Mouse (Mus musculus): Measurements from ENCODE around the gene Hemk1. TPM values are rescaled to one million over a fixed set of nuclear protein-coding genes. Genes with fewer than 3 reads are reported as not detected.
"Not testable (repeated sequence)": the region's sequence is repeated elsewhere in the genome, so short reads cannot be mapped to it uniquely, and the experiment has no call there.

Gene Hemk1
- polyA plus RNA-seq, 1 experiment = not detected

DNA sequence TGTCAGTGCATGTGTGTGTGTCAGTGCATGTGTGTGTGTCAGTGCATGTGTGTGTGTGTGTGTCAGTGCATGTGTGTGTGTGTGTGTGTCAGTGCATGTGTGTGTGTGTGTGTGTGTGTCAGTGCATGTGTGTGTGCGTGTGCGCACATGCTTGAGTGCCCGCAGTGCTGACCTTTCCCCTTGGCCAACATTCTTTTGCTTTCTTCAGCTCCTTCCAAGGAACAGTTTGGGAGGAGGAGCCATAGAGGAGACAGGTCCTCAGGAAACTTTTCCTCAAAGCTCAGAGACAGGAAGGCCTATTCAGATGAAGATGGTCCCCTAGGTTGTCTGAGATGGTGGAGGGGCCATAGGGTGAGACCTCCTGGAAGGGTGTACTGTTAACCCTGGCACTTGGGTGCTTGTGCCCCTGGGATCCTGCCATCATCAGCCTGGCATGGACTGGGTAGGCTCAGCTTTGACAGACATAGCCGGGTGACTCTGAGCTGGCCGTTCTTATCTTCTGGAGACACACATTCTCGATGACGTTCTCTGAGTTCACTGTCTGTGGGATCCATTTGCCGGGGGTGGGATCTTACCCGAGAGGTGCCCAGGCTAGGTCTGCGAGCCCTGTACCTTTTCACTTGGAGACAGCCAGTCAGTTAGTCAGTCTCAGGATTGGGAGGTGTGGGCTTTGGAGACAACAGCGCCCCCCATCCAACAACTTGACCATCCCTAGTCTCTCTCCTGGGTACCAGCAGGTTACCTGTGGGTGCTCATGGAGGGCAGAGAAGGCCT is 30.9 kb downstream of the Hemk1 start:
- Histone ChIP-seq H3K4me3 (ENCODE audit: insufficient read depth, low read depth, low read length) (no peak overlapping the region), H3K27ac (ENCODE audit: insufficient read depth, low read depth, low read length) (peak overlapping the region; percentile 71), H3K4me1 (ENCODE audit: control insufficient read depth, insufficient read depth, low read length) (peaks cover 45% of the 10 kb centered on the region)
- TF ChIP-seq POLR2A (IDR thresholded peaks at IDR 0.05; ENCODE audit: insufficient read depth, low read depth, low read length) (no peak), CTCF (IDR thresholded peaks at IDR 0.05; ENCODE audit: insufficient read depth, low read depth, low read length) (no peak)
- 71% methylated on average over 11 of the region's 11 CpGs for WGBS

DNA sequence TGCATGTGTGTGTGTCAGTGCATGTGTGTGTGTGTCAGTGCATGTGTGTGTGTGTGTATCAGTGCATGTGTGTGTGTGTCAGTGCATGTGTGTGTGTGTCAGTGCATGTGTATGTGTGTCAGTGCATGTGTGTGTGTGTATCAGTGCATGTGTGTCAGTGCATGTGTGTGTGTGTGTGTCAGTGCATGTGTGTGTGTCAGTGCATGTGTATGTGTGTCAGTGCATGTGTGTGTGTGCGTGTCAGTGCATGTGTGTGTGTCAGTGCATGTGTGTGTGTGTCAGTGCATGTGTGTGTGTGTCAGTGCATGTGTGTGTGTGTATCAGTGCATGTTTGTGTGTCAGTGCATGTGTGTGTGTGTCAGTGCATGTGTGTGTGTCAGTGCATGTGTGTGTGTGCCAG is 31.5 kb downstream of the Hemk1 start:
- not testable (repeated sequence) for H3K4me3 ChIP-seq (ENCODE audit: insufficient read depth, low read depth, low read length)
- WGBS = 100% methylated on average over 1 of the region's 1 CpGs
- peaks cover 45% of the 10 kb centered on the region for H3K4me1 ChIP-seq (ENCODE audit: control insufficient read depth, insufficient read depth, low read length)
- 0 out of 2 replicates have a peak overlapping the region, but pooled peaks have one; percentile 71 for H3K27ac ChIP-seq (ENCODE audit: insufficient read depth, low read depth, low read length)

DNA sequence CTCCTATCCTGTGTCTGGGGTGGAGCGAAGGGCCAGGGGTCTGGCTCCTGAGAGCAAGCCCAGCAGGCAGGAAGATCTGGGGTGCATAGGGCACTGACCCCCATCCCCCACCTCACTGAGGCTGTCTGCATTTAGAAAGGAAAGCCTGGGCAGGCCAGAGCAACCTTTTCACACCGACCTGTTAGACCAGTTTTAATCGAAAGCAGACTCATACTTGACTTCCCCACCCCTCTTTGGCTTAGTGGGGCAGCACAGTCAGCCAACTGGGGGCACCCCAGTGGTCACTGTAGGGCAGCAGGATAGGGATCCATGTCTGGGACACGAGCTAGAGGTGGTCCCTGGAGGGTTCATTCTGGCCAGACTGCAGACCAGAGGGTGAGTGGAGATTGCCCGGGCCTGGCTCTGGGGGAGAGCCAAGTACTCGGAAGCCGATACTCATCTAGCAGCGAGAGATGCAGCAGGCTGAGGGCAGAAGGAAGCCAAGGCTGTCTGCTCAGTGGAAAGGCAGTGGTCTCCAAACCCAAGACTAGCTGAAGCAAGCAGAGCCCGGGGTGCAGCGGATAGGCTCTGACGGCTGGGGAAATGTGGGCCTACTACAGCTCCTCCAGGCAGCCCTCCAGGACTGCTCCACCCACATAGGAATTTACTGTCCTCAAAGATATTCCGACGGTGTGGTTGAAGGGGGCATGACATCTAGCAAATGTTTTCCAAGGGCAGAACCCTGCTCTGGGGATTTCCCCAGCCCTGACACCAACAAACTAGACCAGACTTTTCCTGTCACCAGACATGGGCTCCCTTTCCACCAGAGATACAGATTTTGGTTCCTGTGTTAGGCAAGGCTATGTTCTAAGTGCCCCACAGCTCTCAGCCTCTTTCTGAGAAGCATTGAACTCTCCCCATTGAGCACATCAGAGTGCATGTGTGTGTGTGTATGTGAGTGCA is 32.3 kb downstream of the Hemk1 start:
- Histone ChIP-seq H3K4me3 (ENCODE audit: insufficient read depth, low read depth, low read length) (no peak overlapping the region), H3K27ac (ENCODE audit: insufficient read depth, low read depth, low read length) (no peak overlapping the region), H3K4me1 (ENCODE audit: control insufficient read depth, insufficient read depth, low read length) (peaks cover 47% of the 10 kb centered on the region)
- 73% methylated on average over 13 of the region's 13 CpGs for WGBS
- TF ChIP-seq CTCF (IDR thresholded peaks at IDR 0.05; ENCODE audit: insufficient read depth, low read depth, low read length) (no peak), POLR2A (IDR thresholded peaks at IDR 0.05; ENCODE audit: insufficient read depth, low read depth, low read length) (no peak)

DNA sequence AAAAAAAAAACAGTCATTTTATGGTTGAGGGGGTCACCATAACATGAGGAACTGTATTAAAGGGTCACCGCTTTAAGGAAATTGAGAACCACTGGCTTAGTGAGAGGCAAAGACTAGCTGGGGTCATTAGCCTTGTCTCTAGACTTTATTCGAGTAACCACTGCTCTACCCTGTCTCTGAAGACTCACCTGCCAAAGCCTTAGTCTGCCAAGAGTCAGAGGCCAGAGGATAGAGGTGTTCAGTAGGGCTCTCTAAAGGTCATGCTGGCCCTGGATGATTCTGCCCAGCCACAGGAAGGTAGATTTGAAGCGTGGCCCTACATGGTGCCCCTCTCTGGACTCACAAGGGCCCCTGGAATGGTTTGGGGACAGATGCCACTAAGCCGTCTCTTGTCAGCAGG is 33.1 kb downstream of the Hemk1 start:
- WGBS = 89% methylated on average over 4 of the region's 4 CpGs
- Histone ChIP-seq H3K27ac (ENCODE audit: insufficient read depth, low read depth, low read length) (no peak overlapping the region), H3K4me1 (ENCODE audit: control insufficient read depth, insufficient read depth, low read length) (peaks cover 49% of the 10 kb centered on the region), H3K4me3 (ENCODE audit: insufficient read depth, low read depth, low read length) (no peak overlapping the region)
- no peak for TF ChIP-seq POLR2A (IDR thresholded peaks at IDR 0.05; ENCODE audit: insufficient read depth, low read depth, low read length)
- TF ChIP-seq CTCF (IDR thresholded peaks at IDR 0.05; ENCODE audit: insufficient read depth, low read depth, low read length) = no peak

DNA sequence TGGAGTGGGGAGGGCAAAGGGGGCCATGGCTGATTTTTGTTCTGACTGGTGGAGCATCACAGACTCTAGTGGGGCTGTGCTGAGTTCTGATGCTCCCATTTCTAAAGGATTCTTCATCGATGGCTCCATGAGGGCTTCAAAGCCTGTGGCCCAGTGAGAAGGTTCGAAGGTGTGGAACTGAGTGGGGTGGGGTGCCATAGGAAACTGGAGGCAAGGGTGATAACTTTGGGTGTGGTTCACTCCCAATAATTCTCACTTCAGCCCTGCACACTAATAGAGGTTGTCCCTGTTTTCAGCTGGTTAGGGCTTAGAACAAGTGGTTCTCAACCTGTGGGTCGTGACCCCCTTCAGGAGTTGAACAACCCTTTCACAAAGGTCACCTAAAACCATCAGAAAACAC is 33.8 kb downstream of the Hemk1 start:
- no peak overlapping the region for H3K27ac ChIP-seq (ENCODE audit: insufficient read depth, low read depth, low read length)
- TF ChIP-seq POLR2A (IDR thresholded peaks at IDR 0.05; ENCODE audit: insufficient read depth, low read depth, low read length) (no peak), CTCF (IDR thresholded peaks at IDR 0.05; ENCODE audit: insufficient read depth, low read depth, low read length) (no peak)
- 94% methylated on average over 3 of the region's 3 CpGs for WGBS
- H3K4me1 ChIP-seq (ENCODE audit: control insufficient read depth, insufficient read depth, low read length) = peaks cover 45% of the 10 kb centered on the region
- H3K4me3 ChIP-seq (ENCODE audit: insufficient read depth, low read depth, low read length) = no peak overlapping the region

DNA sequence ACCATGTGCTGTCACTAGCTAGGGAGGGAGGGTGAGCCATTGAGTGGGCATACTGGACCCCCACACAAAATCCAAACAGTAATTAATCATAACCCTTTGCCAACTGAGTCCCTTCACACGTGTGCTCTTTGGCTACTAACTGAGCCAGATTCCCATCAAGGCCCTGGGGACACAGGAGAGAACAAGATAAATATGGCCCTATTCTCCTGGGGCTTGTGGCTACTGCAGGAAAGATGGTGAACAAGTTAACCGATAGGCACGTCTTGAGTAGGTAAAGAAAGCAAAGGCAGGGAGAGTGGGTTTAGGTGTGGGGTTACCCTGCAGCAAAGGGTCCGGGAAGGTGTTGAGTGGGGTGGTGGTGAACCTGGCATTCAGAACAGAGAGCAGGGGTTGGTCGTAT is 34.2 kb downstream of the Hemk1 start:
- H3K4me3 ChIP-seq (ENCODE audit: insufficient read depth, low read depth, low read length) = no peak overlapping the region
- WGBS = 88% methylated on average over 5 of the region's 5 CpGs
- peaks cover 40% of the 10 kb centered on the region for H3K4me1 ChIP-seq (ENCODE audit: control insufficient read depth, insufficient read depth, low read length)
- TF ChIP-seq POLR2A (IDR thresholded peaks at IDR 0.05; ENCODE audit: insufficient read depth, low read depth, low read length) (no peak), CTCF (IDR thresholded peaks at IDR 0.05; ENCODE audit: insufficient read depth, low read depth, low read length) (no peak)
- H3K27ac ChIP-seq (ENCODE audit: insufficient read depth, low read depth, low read length) = no peak overlapping the region

DNA sequence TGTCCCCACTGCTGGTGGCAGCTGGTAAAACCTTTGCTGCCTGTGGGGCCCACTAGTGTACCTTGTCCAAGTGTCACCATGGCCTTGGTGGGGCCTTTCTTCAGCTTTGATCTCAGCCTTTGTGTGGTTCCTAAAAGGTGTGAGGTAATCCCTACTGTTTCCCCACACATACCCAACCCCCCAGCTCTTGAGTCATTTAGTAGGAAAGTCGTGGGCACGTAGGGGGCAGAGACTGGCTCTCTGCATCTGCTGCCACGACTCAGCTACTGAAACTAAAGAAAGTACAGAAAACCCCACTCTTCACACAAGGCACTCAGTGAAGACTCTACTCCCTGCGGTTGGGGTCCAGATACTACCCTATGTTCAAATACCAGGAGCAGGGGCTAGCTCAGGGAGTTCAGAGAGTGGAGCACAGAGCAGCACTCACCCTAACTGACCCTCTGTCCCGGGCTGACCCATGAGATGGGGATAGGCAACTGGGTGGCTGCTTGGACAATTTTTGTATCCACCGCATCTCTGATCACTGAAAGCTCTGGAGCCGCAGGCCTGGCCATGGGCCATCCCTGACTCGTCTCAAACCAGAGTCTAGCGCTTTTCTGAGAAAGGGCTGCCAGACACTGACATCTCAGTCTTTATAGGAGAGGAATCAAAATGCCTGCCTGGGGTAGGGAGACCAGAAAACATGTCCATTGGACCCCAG is 34.9 kb downstream of the Hemk1 start:
- TF ChIP-seq POLR2A (IDR thresholded peaks at IDR 0.05; ENCODE audit: insufficient read depth, low read depth, low read length) = no peak
- peaks cover 37% of the 10 kb centered on the region for H3K4me1 ChIP-seq (ENCODE audit: control insufficient read depth, insufficient read depth, low read length)
- no peak overlapping the region for H3K4me3 ChIP-seq (ENCODE audit: insufficient read depth, low read depth, low read length)
- no peak overlapping the region for H3K27ac ChIP-seq (ENCODE audit: insufficient read depth, low read depth, low read length)
- WGBS = 58% methylated on average over 9 of the region's 9 CpGs

DNA sequence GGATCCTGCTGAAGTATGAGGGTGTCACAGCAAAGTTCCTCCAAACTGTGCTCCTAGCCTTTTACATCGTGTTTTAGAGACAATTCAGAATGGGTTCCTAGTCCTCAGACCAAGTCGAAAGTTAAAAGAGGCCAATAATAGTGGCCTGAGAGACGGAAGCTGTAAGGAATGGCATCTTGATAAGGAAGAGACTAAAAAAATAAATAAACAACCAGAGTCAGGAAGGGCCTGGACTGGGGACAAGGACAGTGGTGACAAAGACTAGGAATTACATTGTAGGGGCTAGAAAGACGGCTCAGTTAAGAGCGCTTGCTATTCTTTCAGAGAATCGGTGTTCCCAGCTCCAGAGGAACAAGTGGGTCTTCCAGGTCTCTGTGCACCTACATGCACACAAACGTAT is 35.6 kb downstream of the Hemk1 start:
- 88% methylated on average over 7 of the region's 7 CpGs for WGBS
- Histone ChIP-seq H3K4me1 (ENCODE audit: control insufficient read depth, insufficient read depth, low read length) (peaks cover 37% of the 10 kb centered on the region), H3K27ac (ENCODE audit: insufficient read depth, low read depth, low read length) (no peak overlapping the region), H3K4me3 (ENCODE audit: insufficient read depth, low read depth, low read length) (no peak overlapping the region)
- TF ChIP-seq CTCF (IDR thresholded peaks at IDR 0.05; ENCODE audit: insufficient read depth, low read depth, low read length) = no peak
- no peak for TF ChIP-seq POLR2A (IDR thresholded peaks at IDR 0.05; ENCODE audit: insufficient read depth, low read depth, low read length)
